Mouse (Mus musculus): ENCODE measurements at regions not wholly inside any gene's neighbourhood (a gene's known extent, or its start where the extent isn't known, plus 50 kb on each side); places are given as distances from the start of the nearest gene placed in this dataset.

DNA sequence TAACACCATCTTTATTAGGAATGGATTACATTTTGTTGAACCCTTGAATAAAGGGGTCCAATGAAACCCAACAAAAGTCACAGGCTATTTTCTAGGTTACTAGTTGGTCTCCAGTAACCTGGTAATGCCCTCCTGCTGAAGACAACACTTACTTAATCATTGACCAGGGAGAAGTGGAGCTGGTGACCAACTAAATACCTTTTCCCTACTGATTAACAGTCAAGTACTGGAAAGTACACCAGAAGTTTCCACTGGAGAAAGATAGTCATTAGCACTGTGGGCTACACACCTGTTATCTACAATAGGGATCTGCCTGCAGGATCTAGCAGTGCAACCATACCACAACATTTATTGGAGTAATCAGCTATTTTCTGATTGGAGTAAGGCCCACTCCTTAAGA lies 718.7 kb downstream of the Trhde start:
- DNase-seq = no peak

DNA sequence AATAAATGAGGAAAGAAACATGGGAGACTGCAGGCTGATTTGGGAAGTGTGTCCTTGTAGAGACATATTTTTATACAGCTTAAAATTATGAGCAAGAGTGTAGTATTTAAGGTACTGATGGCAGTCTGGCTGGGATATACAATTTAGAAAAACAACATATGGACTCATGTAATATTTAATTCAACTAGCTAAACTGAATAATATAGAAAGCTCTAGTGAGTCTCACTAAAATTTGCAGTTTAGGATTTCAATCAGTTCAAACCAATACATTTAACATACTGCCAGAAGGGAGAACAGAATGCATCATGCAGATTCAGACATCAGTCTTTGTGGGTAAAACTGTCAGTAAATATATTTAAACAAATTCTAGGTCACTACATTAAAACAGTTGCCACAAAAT lies 760.1 kb downstream of the Trhde start:
- DNase-seq = no peak

DNA sequence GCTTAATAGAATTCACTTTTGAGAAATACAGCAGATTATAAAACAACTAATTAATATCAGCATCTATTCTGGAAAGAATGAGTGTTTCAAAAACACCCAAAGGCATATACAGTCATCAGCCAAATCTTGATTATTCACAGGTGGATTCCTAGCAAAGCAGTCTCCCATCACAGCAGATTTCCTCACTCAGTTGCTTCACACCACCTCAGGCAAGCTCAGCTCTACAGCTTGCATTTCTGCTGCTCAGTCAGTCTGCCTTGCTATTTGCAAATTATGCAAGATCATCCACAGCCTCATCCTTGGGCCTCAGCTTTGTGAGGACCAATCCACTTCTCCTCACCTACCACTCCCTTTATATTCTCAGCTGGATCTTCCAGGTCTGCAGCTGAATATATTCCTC lies 788.7 kb downstream of the Trhde start:
- DNase-seq = no peak

DNA sequence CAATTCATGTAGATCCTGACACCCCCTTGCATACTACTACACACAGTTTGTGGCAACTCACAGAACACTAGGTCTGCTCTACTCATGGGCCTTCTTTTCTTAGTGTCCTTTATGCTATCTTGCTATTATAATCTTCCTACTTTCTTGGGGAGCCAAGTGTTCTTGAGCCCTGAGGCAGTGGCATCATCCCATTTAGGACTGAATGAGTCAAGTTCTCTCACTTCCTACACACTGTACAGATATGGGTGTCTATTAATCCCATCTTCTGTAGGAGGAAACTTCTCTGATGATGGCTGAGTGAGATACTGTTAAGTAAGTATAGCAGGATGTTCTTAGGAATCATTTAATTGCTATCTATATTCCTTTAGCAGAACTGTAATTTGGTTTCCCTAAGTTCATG lies 816.7 kb downstream of the Trhde start:
- DNase-seq = no peak

DNA sequence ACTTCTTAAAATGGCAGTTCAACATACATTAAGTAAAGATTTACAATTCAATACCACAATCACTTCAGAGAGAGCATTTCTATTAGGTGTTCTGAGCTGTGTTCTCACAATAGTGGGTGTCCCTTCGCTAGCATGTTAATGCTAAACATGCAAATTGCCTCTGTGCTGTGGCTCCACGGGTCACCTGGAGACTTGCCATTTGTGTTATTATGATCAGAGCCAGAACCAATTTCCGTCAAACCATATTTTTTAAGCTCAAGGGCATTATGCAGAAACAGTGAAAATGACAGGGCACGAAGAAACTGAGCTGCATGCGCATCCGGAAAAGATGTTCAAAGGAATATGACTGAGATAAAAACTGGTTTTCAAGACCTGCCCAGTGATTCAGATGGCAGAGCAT lies 829.3 kb downstream of the Trhde start:
- DNase-seq = peak; percentile 61

DNA sequence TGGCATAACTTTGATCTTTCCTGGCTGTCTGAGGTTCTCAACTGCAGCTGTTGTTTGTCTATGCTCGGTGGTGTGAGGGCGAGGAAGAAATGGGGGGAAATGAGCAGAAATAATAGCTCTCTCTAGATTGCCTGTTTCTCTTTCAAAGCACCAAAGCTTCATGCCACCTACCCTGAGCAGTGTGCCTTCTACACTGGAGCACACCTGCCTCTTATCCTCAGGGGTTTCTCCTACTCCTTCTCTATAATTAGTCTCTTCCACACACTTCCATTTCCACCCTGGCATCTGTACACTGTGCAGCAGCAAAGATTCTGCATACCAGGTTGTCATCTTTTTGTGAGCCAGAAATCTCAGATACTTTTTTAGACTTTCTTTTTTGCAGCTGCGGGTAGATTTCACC lies 855.3 kb downstream of the Trhde start:
- peak; percentile 48 for DNase-seq

DNA sequence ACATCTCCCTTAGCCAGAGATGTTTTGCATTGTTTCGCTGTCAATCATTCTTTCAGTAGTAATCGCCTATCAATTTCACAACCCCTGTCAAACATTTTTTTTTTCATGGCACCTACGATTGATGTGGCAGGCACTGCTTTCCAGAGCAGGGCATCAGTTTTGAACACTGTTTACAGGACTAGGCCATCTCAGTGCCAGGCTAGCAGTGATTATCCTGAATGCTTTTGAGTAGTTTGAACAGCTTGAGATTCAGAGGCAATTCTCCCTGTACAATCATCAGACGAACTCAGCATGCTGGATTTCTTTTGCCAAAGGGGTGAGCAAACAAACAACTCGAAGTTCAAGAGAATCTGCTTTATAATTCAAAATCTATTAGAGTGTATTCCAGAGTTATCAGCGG lies 862.6 kb downstream of the Trhde start:
- no peak for DNase-seq

DNA sequence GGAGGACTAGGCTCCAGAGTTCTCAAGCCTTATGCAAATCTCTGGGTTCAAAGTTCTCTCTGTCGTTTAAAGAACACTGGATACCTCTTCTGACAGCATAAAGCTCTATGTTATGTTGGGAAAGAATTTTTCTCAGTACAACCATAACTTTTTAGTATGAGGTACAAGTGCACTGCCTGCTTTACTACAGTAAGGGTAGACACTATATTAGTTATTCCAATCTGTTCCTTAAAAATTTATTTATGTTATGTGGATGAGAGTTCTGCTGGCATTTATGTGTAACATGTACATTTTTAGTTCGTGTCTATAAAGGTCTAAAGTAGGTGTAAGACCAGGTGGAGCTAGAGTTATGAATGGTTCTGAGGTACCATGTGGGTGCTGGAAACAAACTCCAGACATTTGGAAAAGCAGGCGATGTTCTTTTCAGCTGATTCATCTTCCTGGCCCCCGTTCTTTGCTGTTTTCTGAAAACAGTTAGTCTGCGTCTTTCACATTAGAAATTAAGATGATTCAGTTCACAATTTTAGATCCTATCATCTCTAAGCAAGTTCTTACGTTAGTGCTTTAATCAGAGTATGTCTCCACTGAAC lies 871.8 kb downstream of the Trhde start:
- no peak for DNase-seq

DNA sequence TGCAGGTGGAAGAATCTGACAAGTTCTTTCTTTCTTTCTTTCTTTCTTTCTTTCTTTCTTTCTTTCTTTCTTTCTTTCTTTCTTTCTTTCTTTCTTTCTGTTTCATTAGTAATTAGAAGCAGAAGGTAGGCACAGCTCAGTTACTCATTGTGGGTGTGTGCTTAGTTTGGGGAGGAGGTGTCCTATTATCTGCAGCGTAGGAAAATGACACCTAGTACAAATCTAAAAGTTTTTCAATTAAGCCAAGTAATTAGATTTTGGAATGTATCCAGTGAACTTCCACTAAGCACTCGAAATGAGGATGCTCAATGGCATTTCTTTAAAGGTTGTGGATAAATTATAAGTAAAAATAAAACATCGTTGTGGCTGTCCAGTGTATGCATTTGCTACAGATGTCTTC lies 885.4 kb downstream of the Trhde start:
- no peak for DNase-seq

DNA sequence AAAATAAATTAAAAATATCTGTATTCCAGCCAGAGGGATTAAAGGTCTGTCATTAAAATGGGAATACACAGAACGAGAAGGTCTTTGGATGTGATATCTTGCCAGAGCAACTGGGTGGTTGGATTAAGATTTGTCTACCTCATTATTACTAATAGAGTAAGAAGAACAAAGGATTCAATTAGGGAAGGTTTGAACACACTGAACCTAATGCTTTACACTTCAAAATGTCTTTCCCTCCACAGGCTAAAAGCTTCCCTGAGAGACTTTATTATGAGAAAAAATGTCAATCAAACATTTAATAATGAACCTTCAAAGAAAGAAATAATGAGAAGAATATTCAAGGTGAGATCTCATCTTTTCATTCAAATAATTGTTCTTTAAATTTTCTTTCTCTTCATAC lies 899.4 kb downstream of the Trhde start:
- DNase-seq = no peak

DNA sequence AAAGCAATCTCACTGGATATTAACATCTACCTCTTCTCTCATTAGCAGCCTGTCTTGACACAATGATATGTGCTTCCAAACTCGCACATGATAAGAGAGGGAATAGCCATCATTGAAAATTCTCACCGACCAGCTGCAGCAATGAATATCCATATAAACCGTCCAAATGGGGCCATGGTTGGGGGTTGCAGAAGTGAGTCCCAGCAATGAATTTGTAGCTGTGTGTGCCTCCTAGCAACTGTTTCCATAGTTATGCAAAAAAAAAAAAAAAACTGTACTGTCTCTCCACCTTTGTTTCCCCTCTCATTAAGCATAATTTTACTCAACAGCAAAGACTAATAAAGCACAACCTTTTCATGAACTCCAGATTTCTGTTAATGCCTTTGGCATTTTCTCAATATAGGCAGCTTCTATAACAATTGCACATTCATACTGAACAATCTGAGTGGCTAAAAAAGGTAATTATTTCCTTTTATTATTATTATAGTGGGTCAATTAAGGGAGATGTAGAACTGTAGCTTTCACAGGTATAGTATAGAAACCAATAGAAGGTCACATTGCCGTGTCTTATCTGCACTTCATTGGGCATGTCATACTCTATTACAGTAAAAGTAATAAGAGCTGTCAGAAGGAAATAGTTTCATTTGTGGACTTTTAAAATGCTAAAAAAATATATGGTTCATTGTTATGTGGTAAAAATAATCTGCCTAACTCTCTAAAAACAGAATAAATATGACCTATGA lies 927.5 kb downstream of the Trhde start:
- no peak for DNase-seq

DNA sequence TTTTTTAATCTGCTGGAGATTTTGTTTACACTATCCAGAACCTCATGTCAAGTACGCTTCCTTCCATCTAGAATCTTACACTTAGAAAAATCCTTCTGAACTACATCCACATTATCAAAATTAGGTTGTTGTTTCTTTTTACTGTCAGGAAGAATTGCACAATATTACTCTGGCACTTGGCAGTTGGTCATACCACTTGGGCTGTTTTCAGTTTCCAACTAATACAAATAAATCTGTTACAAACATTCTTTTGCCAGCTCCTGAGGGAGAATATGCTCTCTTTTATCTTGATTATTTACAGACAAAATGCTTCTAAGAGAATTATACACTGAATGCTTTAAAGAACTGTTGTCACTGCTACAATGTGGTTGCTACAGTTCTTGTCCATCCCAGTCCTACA lies 895.8 kb upstream of the Atxn7l3b start:
- no peak for DNase-seq

Data from heart, adult 11 months (tissue).